Mouse (Mus musculus): Measurements from ENCODE around the gene Ermard. TPM values are rescaled to one million over a fixed set of nuclear protein-coding genes. Genes with fewer than 3 reads are reported as not detected.
A peak's percentile ranks its signal among the peaks of the same experiment; 100 is the strongest.
"Not testable (repeated sequence)": the region's sequence is repeated elsewhere in the genome, so short reads cannot be mapped to it uniquely, and the experiment has no call there.

The Ermard gene
- polyA plus RNA-seq, 1 experiment from 2014 or later = 60.1 TPM

DNA sequence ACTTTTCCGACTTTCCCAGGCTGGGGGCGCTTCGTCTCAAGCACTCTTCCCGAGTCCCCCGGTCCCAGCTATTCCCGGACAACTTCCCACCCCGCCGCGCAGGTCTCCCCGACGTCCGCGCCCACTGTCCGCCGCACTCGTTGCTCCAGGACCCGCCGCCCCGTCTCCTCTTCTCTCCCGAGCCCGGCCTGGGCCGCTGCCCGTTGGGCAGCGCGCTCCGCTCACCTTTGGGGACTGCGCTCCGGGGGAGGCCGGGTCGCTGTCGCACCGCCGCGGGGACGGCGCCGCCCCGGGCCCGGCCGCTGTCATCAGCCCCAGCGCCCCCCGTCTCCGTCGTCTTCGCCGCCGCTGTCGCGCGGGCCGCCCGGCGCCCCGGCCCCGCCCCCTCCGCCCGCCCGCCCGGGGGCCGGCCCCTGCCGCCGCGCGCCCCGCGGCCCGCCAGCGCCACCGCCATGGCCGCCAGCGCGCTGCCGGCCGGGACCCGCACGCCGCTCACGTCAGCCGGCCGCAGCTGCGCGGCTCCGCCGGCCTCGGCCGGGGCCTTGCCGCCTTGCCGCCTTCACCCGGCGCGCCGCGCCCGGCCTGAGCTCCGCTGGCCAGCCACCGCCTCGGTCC lies 17.0 kb upstream of the Ermard start:
- not testable (repeated sequence) for H3K4me2 ChIP-seq (ENCODE audit: low read length); H3K27me3 ChIP-seq (ENCODE audit: insufficient read depth, low read length)

DNA sequence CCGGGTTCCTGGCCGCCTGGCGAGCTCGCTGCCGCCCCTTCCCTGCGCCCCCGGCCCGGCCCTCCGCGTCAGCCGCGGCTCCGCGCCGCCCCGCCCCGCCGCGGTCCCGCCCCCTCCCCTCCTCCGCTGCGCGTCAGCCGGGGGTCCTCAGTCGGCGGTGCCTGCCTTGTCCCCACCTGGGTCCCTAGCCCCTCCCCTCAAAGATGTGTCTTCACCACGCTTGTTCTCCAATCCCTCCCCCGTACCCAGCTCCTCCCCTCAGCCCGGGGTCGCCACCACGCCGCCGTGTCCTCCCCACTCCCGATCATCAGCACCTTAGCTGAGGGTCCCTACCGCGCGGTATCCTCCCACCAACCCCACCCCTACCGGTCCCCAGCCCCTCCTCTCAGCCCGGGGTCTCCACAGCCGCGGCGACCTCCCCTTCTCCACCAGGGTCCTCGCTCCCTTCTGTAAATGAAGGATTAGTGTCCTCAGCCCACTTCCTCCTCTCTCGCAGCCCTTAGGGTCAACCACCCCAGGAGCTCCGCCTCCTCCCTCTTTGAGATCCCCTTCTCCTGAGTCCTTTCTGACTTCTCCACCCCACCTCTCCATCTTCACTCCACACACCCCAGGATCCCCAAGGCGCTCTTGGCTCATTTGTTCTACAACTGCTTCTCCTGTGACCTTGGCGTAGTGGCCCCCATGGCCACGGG lies 16.4 kb upstream of the Ermard start:
- H3K4me3 ChIP-seq (replicated peaks; ENCODE audit: low read depth, low read length); H3K36me3 ChIP-seq (ENCODE audit: insufficient read depth, low read length); H3K9me3 ChIP-seq (replicated peaks; ENCODE audit: low read length); H3K27ac ChIP-seq; H3K4me2 ChIP-seq (ENCODE audit: low read length); H3K27me3 ChIP-seq (ENCODE audit: insufficient read depth, low read length); DNase-seq (ENCODE audit: low spot score); H3K4me1 ChIP-seq (replicated peaks; ENCODE audit: insufficient read depth, low read length); H3K9ac ChIP-seq (ENCODE audit: low read depth, low read length): not testable (repeated sequence)
- no CpG with 5 or more reads among the region's 48 CpGs for WGBS
- ATAC-seq (replicated peaks; ENCODE audit: low FRiP score, low read depth) = peak; percentile 74

More for the DNA sequence above, 17.0 kb upstream of the Ermard start:
- H3K36me3 ChIP-seq (ENCODE audit: insufficient read depth, low read length); DNase-seq (ENCODE audit: low spot score); H3K4me3 ChIP-seq (replicated peaks; ENCODE audit: low read depth, low read length); H3K9me3 ChIP-seq (replicated peaks; ENCODE audit: low read length); H3K4me1 ChIP-seq (replicated peaks; ENCODE audit: insufficient read depth, low read length); H3K27ac ChIP-seq; H3K9ac ChIP-seq (ENCODE audit: low read depth, low read length): not testable (repeated sequence)
- WGBS = no CpG with 5 or more reads among the region's 97 CpGs
- peak; percentile 70 for ATAC-seq (replicated peaks; ENCODE audit: low FRiP score, low read depth)

DNA sequence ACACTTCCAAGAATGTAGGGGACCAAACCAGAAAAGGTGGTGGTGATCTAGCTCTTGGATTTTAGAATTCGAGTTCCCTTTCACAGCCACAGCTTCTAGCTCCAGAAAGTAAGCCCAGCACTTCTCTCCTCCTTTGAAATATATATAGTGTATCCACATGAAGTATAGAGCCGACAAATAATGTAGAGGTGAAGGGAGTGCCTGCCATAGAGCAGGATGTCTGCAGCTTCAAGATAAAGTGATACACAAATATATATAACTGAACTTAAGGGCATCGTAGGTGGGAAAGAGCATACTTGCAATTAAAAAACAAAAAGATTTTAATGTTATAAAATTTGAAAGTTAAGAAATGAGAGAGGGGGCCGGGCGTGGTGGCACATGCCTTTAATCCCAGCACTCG lies 15.5 kb upstream of the Ermard start:
- H3K9me3 ChIP-seq (replicated peaks; ENCODE audit: low read length); H3K27ac ChIP-seq; H3K4me1 ChIP-seq (replicated peaks; ENCODE audit: insufficient read depth, low read length); H3K4me2 ChIP-seq (ENCODE audit: low read length); H3K9ac ChIP-seq (ENCODE audit: low read depth, low read length); DNase-seq (ENCODE audit: low spot score); ATAC-seq (replicated peaks; ENCODE audit: low FRiP score, low read depth); H3K4me3 ChIP-seq (replicated peaks; ENCODE audit: low read depth, low read length); H3K36me3 ChIP-seq (ENCODE audit: insufficient read depth, low read length); H3K27me3 ChIP-seq (ENCODE audit: insufficient read depth, low read length): not testable (repeated sequence)
- no CpG with 5 or more reads among the region's 6 CpGs for WGBS

DNA sequence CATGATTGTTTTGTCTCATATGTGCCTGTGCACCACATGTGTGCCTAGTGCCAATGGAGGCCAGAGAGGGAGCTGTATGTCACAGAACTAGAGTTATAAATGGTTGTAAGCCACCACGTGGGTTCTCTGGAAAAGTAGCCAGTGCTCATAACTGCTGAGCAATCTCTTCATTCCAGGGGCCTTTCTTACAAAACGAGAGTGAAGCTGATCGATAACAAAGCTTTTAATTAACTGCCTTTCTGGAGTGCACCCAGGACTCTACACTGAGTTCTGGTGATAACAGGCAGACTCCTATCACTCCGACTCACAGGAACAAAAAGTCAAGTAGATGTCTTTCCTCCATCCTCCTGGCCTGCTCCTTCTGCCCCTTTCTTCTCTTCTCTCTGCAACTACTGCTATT lies 9.6 kb upstream of the Ermard start:
- not testable (repeated sequence) for H3K9me3 ChIP-seq (replicated peaks; ENCODE audit: low read length); ATAC-seq (replicated peaks; ENCODE audit: low FRiP score, low read depth); H3K9ac ChIP-seq (ENCODE audit: low read depth, low read length); H3K36me3 ChIP-seq (ENCODE audit: insufficient read depth, low read length); H3K4me1 ChIP-seq (replicated peaks; ENCODE audit: insufficient read depth, low read length); H3K4me3 ChIP-seq (replicated peaks; ENCODE audit: low read depth, low read length); H3K27ac ChIP-seq; H3K4me2 ChIP-seq (ENCODE audit: low read length); H3K27me3 ChIP-seq (ENCODE audit: insufficient read depth, low read length); DNase-seq (ENCODE audit: low spot score)
- no CpG with 5 or more reads among the region's 4 CpGs for WGBS

DNA sequence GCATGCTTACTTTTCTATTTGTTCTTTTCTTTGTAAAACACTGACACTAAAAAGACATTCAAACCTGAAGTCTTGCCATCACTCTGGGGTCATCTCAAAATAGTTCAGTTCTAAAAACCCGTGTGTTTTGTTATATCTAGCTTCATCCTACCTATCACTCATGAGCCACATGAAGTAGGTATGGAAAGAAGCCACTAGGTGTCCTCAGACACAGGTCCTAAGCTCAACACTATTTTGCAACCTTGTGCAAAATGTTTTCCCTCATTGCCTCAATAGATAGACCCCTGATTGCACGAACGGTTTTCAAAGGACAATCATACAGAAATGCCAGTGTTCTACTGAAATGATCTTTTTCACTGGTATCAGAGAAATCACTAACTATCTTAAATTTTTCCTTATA lies 553 bp upstream of the Ermard start:
- not testable (repeated sequence) for H3K9me3 ChIP-seq (replicated peaks; ENCODE audit: low read length); H3K4me1 ChIP-seq (replicated peaks; ENCODE audit: insufficient read depth, low read length); H3K4me2 ChIP-seq (ENCODE audit: low read length); ATAC-seq (replicated peaks; ENCODE audit: low FRiP score, low read depth); H3K27ac ChIP-seq; H3K9ac ChIP-seq (ENCODE audit: low read depth, low read length); DNase-seq (ENCODE audit: low spot score); H3K36me3 ChIP-seq (ENCODE audit: insufficient read depth, low read length); H3K27me3 ChIP-seq (ENCODE audit: insufficient read depth, low read length); H3K4me3 ChIP-seq (replicated peaks; ENCODE audit: low read depth, low read length)
- no CpG with 5 or more reads among the region's 3 CpGs for WGBS

DNA sequence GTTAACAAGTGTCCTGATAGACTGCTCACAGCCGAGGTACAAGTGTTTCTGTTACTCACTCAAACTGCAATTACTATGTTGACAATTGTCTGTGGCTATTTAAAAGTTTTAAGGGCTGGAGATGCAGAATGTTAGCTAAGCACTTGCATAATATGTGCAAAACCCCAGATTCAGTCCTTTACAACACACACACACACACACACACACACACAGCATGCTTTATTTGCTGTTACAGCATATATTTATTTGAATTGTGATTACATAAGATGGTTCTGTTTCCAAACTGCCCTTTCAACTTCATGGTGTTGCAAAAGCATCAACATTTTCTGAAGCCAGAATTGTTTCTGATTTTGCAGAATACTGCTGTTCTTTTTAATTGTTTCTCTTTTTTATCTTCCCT lies 9.3 kb downstream of the Ermard start:
- H3K27me3 ChIP-seq (ENCODE audit: insufficient read depth, low read length); DNase-seq (ENCODE audit: low spot score); H3K36me3 ChIP-seq (ENCODE audit: insufficient read depth, low read length); H3K4me1 ChIP-seq (replicated peaks; ENCODE audit: insufficient read depth, low read length); H3K4me3 ChIP-seq (replicated peaks; ENCODE audit: low read depth, low read length); H3K4me2 ChIP-seq (ENCODE audit: low read length); ATAC-seq (replicated peaks; ENCODE audit: low FRiP score, low read depth); H3K9me3 ChIP-seq (replicated peaks; ENCODE audit: low read length); H3K27ac ChIP-seq; H3K9ac ChIP-seq (ENCODE audit: low read depth, low read length): not testable (repeated sequence)
- no CpG with 5 or more reads among the region's 1 CpGs for WGBS

DNA sequence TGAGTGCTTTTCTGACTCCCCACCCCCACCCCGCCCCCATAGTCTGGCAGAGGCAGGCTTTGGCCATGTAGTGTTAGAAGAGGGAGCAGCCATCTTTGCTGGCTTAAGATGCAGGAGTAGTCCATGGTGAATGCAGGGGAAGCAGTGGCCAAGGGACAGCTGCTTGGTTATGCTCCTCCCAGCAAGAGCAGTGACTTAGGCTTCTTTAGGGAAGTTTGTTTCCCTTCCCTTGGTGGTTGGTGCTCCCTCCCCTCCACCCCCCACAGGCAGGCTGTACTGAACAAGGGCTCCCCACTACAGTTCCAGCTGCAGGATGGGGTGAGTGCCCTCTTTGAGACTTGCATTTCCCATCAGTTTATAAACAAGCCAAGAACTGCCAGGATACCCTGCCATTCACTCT lies 11.8 kb downstream of the Ermard start:
- WGBS = 100% methylated on average over 1 of the region's 1 CpGs
- H3K4me2 ChIP-seq (ENCODE audit: low read length); H3K36me3 ChIP-seq (ENCODE audit: insufficient read depth, low read length); H3K27me3 ChIP-seq (ENCODE audit: insufficient read depth, low read length); H3K9ac ChIP-seq (ENCODE audit: low read depth, low read length); H3K4me1 ChIP-seq (replicated peaks; ENCODE audit: insufficient read depth, low read length); ATAC-seq (replicated peaks; ENCODE audit: low FRiP score, low read depth); H3K27ac ChIP-seq; H3K9me3 ChIP-seq (replicated peaks; ENCODE audit: low read length); DNase-seq (ENCODE audit: low spot score); H3K4me3 ChIP-seq (replicated peaks; ENCODE audit: low read depth, low read length): not testable (repeated sequence)

DNA sequence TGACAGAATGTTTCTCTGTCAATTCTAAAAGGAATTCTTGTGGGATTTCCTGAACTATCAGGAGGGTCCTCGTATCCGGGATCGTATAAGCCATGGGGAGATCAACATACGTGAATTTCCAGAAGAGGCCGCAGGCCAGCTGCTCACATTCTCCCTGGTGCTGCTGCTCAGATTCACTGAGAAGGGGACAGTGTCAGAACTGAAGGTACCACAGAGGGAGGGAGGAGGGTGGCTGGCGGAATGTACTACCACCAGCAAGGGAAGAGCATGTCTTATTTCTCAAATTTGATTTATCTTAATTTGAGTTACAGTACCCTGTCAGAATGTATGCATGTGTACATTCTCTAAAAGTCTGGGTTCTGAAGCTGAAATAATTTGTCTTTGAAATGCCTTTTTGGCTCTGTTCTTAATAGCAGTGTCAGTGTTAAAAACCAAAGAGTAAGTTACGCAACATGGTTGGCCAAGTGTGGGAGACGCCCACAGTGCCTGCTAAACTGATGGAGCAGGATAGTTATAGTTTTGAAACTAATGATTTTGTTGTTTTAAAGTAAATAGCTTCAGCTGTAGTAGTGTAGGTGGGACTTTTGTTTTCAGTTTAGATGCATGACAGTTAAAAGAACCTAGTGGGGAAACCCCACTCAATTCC lies 12.3 kb downstream of the Ermard start:
- ATAC-seq (replicated peaks; ENCODE audit: low FRiP score, low read depth); H3K27me3 ChIP-seq (ENCODE audit: insufficient read depth, low read length); DNase-seq (ENCODE audit: low spot score); H3K4me2 ChIP-seq (ENCODE audit: low read length); H3K9me3 ChIP-seq (replicated peaks; ENCODE audit: low read length); H3K4me3 ChIP-seq (replicated peaks; ENCODE audit: low read depth, low read length); H3K36me3 ChIP-seq (ENCODE audit: insufficient read depth, low read length); H3K27ac ChIP-seq; H3K9ac ChIP-seq (ENCODE audit: low read depth, low read length); H3K4me1 ChIP-seq (replicated peaks; ENCODE audit: insufficient read depth, low read length): not testable (repeated sequence)
- 91% methylated on average over 5 of the region's 8 CpGs for WGBS

DNA sequence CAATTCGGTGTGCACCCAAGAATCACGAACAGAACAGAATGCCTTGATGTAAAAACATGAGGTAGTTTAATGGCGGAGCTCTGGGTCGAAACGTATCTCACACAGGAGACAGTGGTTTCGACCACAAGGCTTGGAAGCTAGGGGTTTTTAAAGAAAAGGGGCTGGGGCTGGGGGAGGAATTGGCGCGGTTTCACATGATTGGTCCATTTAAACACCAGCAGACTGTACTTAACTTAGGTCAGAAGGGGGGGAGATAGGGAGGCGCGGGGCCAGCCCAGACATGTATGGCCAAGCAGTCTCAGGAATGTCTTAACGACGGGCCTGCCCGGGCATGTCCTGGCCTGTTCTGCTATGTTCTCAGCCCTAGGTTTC lies 12.8 kb downstream of the Ermard start:
- ATAC-seq (replicated peaks; ENCODE audit: low FRiP score, low read depth); H3K9me3 ChIP-seq (replicated peaks; ENCODE audit: low read length); H3K27me3 ChIP-seq (ENCODE audit: insufficient read depth, low read length); DNase-seq (ENCODE audit: low spot score); H3K4me3 ChIP-seq (replicated peaks; ENCODE audit: low read depth, low read length); H3K4me1 ChIP-seq (replicated peaks; ENCODE audit: insufficient read depth, low read length); H3K9ac ChIP-seq (ENCODE audit: low read depth, low read length); H3K36me3 ChIP-seq (ENCODE audit: insufficient read depth, low read length); H3K27ac ChIP-seq; H3K4me2 ChIP-seq (ENCODE audit: low read length): not testable (repeated sequence)
- WGBS = 87% methylated on average over 11 of the region's 13 CpGs

Measured in kidney, postnatal 0 days (tissue).